Mouse (Mus musculus): ENCODE data around the gene Tyw1.

The Tyw1 gene

DNA sequence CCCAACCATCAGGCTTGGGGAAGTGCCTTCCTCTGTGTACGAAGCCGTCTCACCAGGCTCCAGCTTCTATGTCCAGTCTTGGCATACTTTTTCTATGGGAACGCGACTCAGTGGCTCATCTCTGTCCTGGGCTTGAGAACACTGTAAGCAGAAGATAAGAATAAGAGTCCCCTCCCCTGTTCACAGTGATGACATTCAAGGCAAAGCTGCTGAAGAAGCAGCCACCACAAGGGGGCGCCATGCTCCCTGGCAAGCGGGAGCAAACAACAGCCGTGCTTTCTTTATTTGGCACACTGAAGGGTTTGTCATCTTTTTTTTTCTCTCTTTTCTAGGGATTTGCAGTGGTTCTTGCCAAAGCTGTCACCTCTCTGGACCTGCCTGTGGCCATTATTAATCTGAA lies 11.2 kb downstream of the Tyw1 start:
- peak; percentile 82 for DNase-seq

DNA sequence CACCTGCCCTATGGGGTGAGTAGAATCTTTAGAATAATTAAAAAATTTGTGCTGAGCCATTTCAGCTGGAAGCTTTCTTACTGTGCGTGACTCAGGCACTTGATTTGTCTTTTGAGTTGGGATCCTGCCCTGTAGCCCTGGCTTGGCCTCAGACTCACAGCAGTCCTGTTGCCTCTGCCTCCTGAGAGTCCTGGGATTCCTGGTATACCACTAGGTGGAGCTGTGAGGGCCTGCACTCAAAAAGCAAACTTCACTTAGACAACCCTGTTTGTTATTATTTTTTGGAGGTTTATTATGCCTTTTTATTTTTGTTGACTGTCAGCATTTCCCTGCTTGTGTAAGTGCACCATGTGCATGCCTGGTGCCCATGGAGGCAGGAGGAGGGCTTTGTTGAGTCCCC lies 11.9 kb downstream of the Tyw1 start:
- peak; percentile 33 for DNase-seq

GRCm38 (mm10) chr5:130268976-130269375 lies 13.6 kb downstream of the Tyw1 start:
- DNase-seq = no peak

DNA sequence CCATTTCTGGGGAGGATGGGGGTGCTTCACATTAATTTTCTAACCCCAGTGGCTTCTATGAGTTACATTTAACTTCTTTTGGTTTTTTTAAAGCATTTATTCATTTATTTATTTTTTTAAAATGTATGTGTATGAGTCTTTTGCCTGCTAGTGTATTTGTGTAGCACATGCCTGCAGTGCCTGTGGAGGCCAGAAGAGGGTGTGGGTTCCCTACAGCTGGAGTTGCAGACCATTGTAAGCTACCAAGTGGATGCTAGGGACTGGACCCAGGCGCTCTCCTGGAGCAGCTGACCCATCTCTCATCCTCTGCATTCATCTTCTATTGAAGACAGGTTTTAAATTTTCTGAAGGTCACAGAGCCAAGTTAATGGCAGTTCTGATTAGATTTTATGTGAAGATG lies 16.9 kb downstream of the Tyw1 start:
- DNase-seq = no peak

DNA sequence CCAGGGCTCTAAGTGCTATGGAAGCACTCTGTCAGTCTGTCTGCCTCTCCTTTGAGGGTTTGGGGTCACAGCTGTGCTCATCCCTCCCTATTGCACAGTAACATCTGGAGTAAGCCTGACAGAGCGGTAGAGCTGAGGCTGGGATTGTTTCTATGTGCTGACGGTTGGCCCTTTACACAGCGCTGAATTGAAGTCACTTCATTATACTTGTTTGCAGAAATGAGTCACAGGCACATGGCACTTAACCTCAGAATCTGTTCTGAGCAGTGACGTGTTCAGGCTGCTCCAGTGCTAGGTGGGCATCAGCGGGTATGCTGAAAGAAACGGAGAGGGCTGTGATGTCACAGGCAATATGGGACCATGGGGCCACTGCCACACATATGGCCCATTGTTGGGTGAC lies 17.6 kb downstream of the Tyw1 start:
- DNase-seq = no peak

DNA sequence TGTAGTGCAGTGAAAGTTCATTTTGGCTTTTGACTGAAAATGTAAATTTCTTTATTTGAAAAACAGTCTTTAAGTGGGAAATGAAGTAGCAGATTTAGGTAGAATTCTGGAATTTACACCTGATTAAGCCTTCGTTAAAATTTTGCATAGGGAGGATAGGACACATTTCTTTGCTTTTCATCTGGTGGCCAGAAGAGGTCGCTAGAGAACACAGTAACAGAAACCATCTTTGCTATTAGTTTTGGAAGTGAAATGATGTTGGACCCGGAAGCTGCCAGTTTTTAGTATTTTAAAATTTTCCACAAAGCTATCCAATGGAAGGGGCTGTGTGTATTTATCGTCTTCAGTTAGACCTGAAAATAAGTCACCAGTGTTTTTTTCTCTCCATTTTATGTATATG lies 20.1 kb downstream of the Tyw1 start:
- DNase-seq = no peak

GRCm38 (mm10) chr5:130278011-130278472 lies 22.6 kb downstream of the Tyw1 start:
- DNase-seq = no peak

DNA sequence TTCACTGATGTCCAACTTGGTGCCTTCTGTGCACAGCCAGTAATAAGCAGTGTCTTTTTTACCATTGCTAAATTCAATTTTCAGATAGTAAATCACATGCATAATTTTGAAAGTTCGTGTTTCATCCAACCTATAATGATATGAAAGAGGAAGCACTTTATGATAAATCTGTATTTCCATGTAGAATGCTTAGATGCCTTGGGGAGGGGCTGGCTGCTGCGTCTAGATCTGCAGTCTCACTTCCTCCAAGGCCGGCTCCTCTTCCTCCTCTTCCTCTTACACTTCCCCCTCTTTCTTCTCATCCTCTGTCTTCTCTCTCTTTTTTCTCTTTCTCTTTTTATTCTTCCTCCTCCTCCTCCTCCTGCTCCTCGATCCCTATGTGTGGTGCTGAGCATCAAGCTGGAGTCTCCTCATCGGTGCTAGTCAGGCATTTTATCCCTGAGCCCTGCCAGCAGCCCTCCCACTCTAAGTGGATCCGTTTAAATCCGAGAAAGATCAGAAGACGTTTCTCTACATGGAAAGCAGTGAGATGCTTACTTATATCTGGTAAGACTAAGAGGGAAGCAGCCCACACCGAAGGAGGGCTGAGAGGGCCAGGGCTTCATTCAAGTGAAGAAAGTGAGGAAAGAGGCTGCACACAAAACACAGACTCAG lies 27.8 kb downstream of the Tyw1 start:
- no peak for DNase-seq

DNA sequence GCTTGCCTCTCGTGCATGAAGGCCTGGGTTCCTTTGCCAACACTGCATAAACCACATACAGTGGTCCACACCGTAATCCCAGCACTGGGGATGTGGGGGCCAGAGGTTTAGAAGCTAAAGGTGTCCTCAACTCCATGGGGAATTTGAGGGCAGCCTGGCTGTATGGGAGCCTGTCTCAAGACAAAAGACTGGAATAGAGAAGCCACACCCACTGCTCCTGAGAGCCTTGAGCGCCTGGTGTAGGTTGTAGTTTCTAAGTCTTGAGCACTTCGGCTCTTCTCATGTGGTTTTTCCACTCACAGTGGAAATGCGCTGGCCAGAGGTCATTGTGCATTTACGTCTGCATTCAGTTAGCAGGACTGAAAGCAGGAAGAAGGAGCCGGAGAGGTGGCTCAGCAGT lies 32.7 kb downstream of the Tyw1 start:
- DNase-seq = no peak

GRCm38 (mm10) chr5:130290242-130290641 lies 34.8 kb downstream of the Tyw1 start:
- DNase-seq = no peak

DNA sequence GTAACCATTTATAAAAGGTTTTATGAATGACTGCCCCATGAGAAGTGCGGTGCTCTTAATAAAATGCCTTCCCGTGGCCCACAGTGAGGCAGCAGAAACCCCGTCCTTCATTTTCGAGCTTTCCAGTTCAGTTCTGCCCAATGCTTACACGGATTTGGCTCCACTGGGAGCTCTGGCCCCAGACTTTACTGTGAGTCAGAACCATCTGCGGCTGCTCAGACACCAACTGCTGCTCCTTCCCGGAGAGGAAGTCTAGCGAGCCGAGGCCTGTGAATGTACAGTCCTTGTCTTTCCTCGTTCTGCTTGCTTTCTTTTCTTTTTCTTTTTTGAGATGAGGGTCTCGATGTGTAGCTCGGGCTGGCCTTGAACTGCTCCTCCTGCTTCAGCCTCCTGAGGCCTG lies 35.4 kb downstream of the Tyw1 start:
- no peak for DNase-seq

GRCm38 (mm10) chr5:130292976-130293375 lies 37.6 kb downstream of the Tyw1 start:
- no peak for DNase-seq

GRCm38 (mm10) chr5:130293941-130294340 lies 38.5 kb downstream of the Tyw1 start:
- DNase-seq = no peak

DNA sequence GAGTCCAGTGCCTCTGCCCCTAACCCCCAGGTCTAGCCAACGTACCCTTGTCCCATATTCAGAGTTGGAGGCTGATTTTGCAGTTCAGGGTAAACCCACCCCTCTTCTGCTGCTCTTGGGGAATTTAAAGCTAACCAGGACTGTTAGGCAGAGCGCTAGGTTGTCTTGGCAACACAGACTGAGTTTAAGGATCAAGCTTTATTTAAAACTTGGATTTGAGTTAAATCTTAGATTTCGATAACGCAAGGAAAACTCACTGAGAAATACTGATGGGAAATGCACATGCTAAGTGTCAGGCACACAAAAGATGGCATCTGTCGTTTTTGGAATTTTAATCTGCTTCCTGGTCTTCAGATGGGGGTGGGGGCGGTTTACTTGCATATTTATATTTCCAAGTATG lies 39.2 kb downstream of the Tyw1 start:
- no peak for DNase-seq

DNA sequence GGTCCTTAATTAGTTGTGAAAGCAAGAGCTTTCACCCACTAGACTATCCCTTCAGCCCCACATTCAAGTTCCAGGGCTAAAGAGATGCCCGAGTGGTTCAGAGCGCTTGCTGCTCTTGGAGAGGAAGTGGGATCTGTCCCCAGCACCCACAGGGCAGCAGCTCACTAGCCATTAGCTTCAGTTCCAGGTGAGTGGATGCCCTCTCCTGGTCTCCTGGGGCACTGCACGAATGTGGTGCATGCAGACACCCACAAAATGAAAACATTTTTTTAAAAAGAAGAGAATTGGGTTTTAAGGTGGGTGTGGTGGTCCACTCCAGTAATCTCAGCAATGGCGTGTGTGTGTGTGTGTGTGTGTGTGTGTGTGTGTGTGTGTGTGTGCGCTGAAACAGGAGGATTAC lies 40.7 kb downstream of the Tyw1 start:
- no peak for DNase-seq

DNA sequence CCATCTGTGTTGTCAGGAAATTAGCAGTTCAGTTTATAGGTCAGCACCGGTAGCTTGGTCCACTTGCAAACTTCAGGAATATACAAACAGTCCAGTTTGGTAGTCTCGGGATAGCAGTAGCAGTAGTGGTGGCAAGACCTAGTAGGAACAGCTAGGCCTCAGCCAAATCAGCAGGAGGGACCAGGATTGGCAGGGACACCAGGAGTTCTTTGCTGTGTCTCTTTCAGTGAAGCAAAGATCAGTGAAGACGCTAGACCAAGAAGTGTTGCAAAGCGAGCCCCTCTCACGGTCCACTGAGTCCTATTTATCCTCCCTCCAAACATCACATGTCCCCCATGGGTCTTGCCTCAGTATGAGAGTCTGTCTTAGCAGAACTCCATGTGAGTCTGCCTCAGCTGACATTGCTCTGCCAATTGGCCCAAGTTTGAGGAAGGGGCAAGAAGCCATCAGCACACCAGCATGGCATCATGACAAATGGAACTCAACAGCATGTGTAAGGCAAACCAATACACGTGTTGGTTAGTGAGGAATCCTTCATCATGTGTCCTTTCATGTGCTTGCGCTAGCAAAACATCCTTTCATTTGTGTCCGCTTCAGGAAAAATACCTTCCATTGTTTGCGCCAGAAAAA lies 43.5 kb downstream of the Tyw1 start:
- no peak for DNase-seq

GRCm38 (mm10) chr5:130299526-130299925 lies 44.1 kb downstream of the Tyw1 start:
- no peak for DNase-seq

GRCm38 (mm10) chr5:130303611-130304010 lies 48.2 kb downstream of the Tyw1 start:
- DNase-seq = no peak

DNA sequence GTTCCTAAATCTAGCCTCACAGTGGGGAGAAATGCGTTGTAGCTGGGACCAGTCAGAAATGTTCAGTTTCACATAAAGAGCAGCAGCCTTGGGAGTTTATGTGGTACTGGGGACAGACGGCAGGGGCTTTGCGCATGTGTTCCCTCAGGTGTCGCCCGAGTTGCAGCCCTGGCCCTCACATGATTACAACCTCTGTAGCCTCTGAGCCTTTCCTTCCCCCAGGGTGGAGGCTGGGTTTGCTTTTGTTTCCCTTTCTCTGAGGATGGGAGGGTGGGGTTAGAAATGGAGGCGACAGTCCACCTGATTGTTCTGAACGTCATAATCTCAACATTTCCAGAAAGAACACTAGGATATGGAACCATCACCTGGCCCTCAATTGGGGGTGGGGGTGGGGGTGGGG lies 52.5 kb downstream of the Tyw1 start:
- no peak for DNase-seq

DNA sequence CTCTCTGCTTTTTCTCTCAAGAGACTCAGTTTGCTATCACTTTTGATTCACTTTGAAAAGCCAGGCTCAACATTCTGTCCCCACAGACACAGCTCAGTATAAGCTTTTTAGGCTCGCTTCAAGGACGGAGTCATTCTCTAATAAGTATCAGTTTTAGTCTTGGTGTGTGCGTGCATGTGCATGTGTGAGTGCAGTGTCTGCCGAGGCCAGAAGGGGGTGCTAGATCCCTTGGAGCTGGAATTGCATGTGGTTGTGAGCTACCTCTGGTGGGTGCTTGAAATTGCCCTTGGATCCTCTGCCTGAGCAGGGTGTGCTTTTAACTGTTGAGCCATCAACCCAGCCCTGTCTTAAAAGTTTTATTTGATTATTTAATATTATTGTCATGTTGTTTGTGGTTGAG lies 54.7 kb downstream of the Tyw1 start:
- no peak for DNase-seq

DNA sequence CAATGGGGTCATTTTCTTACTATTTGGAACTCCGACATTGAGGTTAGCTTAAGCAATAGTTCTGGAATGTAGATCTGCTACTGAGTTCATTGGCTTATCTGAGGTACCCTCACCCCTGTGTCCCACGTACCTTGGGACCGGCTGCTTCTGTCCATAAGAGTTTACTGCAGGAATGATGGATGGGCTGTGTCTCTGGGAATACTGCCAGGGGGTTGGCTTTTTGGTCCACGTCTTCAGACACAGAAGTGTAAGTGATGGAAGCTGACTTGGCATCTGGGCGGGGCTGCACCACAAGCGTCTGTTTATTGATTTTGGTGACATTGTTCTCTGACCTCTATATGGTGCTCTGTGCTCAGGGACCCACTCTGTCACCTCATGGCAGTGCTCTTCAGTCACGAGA lies 55.4 kb downstream of the Tyw1 start:
- DNase-seq = no peak

GRCm38 (mm10) chr5:130313488-130313887 lies 58.1 kb downstream of the Tyw1 start:
- DNase-seq = no peak

DNA sequence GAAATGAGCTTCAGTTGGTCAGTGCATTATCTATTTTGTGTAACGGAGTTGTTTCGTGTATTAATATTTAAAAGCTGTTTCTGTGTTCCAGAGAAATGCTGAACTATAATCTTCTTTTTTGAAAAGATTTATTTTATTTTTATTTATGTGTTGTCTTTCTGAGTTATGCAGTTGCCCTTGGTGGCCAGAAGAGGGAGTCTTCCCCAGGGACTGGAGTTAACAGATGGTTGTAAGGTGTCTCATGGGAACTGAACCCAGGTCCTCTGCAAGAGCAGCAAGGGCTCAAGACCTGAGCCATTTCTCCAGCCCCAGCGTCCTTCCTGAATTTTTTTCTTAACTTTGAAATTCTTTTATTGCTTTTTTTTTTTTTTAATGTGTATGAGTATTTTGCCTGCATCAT lies 59.5 kb downstream of the Tyw1 start:
- no peak for DNase-seq

- no peak for DNase-seq
Observed at GRCm38 (mm10) chr5:130316321-130316720, 60.9 kb downstream of the Tyw1 start.

- no peak for DNase-seq
Observed at GRCm38 (mm10) chr5:130319783-130320182, 64.4 kb downstream of the Tyw1 start.
